Mouse (Mus musculus) thymus, adult 2 months (tissue): ENCODE measurements around the gene Tnxb.

Experiments used
- CTCF ChIP-seq: fragments of 200-500 bp; IDR thresholded peaks from 2 replicates; pipeline ENCODE4 v1.5.1; 2012; ENCODE audit warnings: mild to moderate bottlenecking, control low read depth, low read length, moderate library complexity, borderline replicate concordance; ENCODE audit not compliant: control insufficient read depth, poor library complexity, insufficient read depth; ENCODE audit errors: extremely low read depth
- POLR2A ChIP-seq: fragments of 200-500 bp; IDR thresholded peaks from 2 replicates; pipeline ENCODE4 v1.6.1; 2012; ENCODE audit warnings: mild to moderate bottlenecking, low read length, control low read depth, moderate library complexity; ENCODE audit not compliant: control insufficient read depth, poor library complexity, insufficient read depth; ENCODE audit errors: extremely low read depth

- TF ChIP-seq POLR2A: no peak
- no peak for TF ChIP-seq CTCF
Measured at GRCm38 (mm10) chr17:34645831-34646511, 24.4 kb upstream of the Tnxb start.
